Mouse (Mus musculus) gastrocnemius, postnatal 36 days (tissue): Measurements from ENCODE around the gene Enox1. TPM values are rescaled to one million over a fixed set of nuclear protein-coding genes. Genes with fewer than 3 reads are reported as not detected.
A peak's percentile ranks its signal among the peaks of the same experiment; 100 is the strongest.

Experiments used
- DNase-seq, 2 experiments: peaks; one replicate each; pipeline ENCODE4 v3.0.0; 2022
- intact Hi-C: fragments of 180-260 bp; cut with DNase I; formaldehyde crosslinking; loops from one replicate; pipeline ENCODE4 v1.15.1; 2025
- total RNA-seq, 2 experiments: library from RNA; stranded (reverse); gene quantifications; 2 replicates each; pipeline ENCODE4 v1.2.3; 2021

The Enox1 gene
- total RNA-seq, 2 experiments from 2014 or later: 0.57 to 0.89 TPM

- intact Hi-C loops: no loop called here
- DNase-seq: no peak
Observed at GRCm38 (mm10) chr14:77190158-77190557, 33.6 kb downstream of the Enox1 start.

GRCm38 (mm10) chr14:77195314-77196020 is 38.9 kb downstream of the Enox1 start:
- no peak for DNase-seq
- intact Hi-C loops: no loop called here

GRCm38 (mm10) chr14:77196246-77196645 is 39.7 kb downstream of the Enox1 start:
- intact Hi-C loops: no loop called here
- DNase-seq: no peak

- intact Hi-C loops: no loop called here
- no peak for DNase-seq
Observed at GRCm38 (mm10) chr14:77197414-77197915, 40.9 kb downstream of the Enox1 start.

GRCm38 (mm10) chr14:77210889-77211288 is 54.3 kb downstream of the Enox1 start:
- DNase-seq: no peak
- intact Hi-C loops: no loop called here

GRCm38 (mm10) chr14:77213210-77213609 is 56.6 kb downstream of the Enox1 start:
- intact Hi-C loops: no loop called here
- DNase-seq: no peak

- intact Hi-C loops: no loop called here
Observed at GRCm38 (mm10) chr14:77214848-77215247, 58.3 kb downstream of the Enox1 start.

GRCm38 (mm10) chr14:77225346-77225745 is 68.8 kb downstream of the Enox1 start:
- intact Hi-C loops: no loop called here
- DNase-seq: no peak

More at GRCm38 (mm10) chr14:77214848-77215247, 58.3 kb downstream of the Enox1 start:
- DNase-seq: no peak

- intact Hi-C loops: no loop called here
- no peak for DNase-seq
Observed at GRCm38 (mm10) chr14:77238811-77239210, 82.2 kb downstream of the Enox1 start.

GRCm38 (mm10) chr14:77239360-77239759 is 82.8 kb downstream of the Enox1 start:
- DNase-seq: no peak
- intact Hi-C loops: no loop called here

- no peak for DNase-seq
- intact Hi-C loops: no loop called here
Observed at GRCm38 (mm10) chr14:77246977-77247376, 90.4 kb downstream of the Enox1 start.

- no peak for DNase-seq
- intact Hi-C loops: no loop called here
Observed at GRCm38 (mm10) chr14:77248426-77248825, 91.9 kb downstream of the Enox1 start.

- intact Hi-C loops: no loop called here
Observed at GRCm38 (mm10) chr14:77248946-77249345, 92.4 kb downstream of the Enox1 start.

GRCm38 (mm10) chr14:77250652-77251238 is 94.2 kb downstream of the Enox1 start:
- DNase-seq: no peak
- intact Hi-C loops: no loop called here

More at GRCm38 (mm10) chr14:77248946-77249345, 92.4 kb downstream of the Enox1 start:
- no peak for DNase-seq

GRCm38 (mm10) chr14:77255201-77255600 is 98.6 kb downstream of the Enox1 start:
- intact Hi-C loops: no loop called here
- no peak for DNase-seq

- intact Hi-C loops: no loop called here
- no peak for DNase-seq
Observed at GRCm38 (mm10) chr14:77255711-77256110, 99.1 kb downstream of the Enox1 start.

- no peak for DNase-seq
- intact Hi-C loops: no loop called here
Observed at GRCm38 (mm10) chr14:77256943-77257342, 100.4 kb downstream of the Enox1 start.

- no peak for DNase-seq
- intact Hi-C loops: no loop called here
Observed at GRCm38 (mm10) chr14:77257461-77257860, 100.9 kb downstream of the Enox1 start.

- intact Hi-C loops: no loop called here
- no peak for DNase-seq
Observed at GRCm38 (mm10) chr14:77258186-77258585, 101.6 kb downstream of the Enox1 start.

- no peak for DNase-seq
- intact Hi-C loops: no loop called here
Observed at GRCm38 (mm10) chr14:77259686-77260085, 103.1 kb downstream of the Enox1 start.

GRCm38 (mm10) chr14:77260107-77260506 is 103.5 kb downstream of the Enox1 start:
- intact Hi-C loops: no loop called here
- DNase-seq: peak; percentile 31 to 53
